8 mouse cellular contexts compared by ENCODE assay signal in genomic region chr9:107579023-107579900, GRCm38 (mm10). TPM values are rescaled to one million over a fixed set of nuclear protein-coding genes. Genes with fewer than 3 reads are reported as not detected.
DNase-seq lines count a peak whose midpoint lies in the region; ATAC-seq and TF ChIP-seq lines count a peak whose summit lies in the region.

No protein-coding gene starts in this region.

- ATAC-seq in midbrain, embryonic 16.5 days: no peak
- ATAC-seq in hindbrain, embryonic 12.5 days (ENCODE audit: low FRiP score): no peak
- ATAC-seq in stomach, embryonic 14.5 days (ENCODE audit: insufficient number of reproducible peaks, insufficient read depth, low FRiP score, low read depth): no peak

- H3K4me1 ChIP-seq in midbrain, embryonic 10.5 days: peaks cover 67% of the 10 kb centered on the region
- H3K4me1 ChIP-seq in midbrain, embryonic 16.5 days (ENCODE audit: control insufficient read depth, insufficient read depth, low read length): peaks cover 18% of the 10 kb centered on the region
- H3K4me1 ChIP-seq in hindbrain, embryonic 12.5 days: peaks cover 33% of the 10 kb centered on the region
- H3K4me1 ChIP-seq in stomach, embryonic 14.5 days (ENCODE audit: control insufficient read depth, insufficient read depth, low read length): peaks cover 23% of the 10 kb centered on the region

- H3K27ac ChIP-seq in gastrocnemius, adult 2 months: peak overlapping the region; percentile 97
- H3K27ac ChIP-seq in midbrain, embryonic 10.5 days (replicated peaks): 0 out of 2 replicates have a peak overlapping the region, but pooled peaks have one; percentile 34
- H3K27ac ChIP-seq in midbrain, embryonic 16.5 days (ENCODE audit: low read length): no peak overlapping the region
- H3K27ac ChIP-seq in hindbrain, embryonic 12.5 days: no peak overlapping the region
- H3K27ac ChIP-seq in stomach, embryonic 14.5 days (ENCODE audit: low read length): no peak overlapping the region; the same call in 1 of the 2 replicates

- WGBS in midbrain, embryonic 10.5 days: 94% methylated on average over 14 of the region's 14 CpGs
- WGBS in midbrain, embryonic 16.5 days: 96% methylated on average over 14 of the region's 14 CpGs
- WGBS in hindbrain, embryonic 12.5 days: 94% methylated on average over 14 of the region's 14 CpGs
- WGBS in stomach, embryonic 14.5 days: 92% methylated on average over 14 of the region's 14 CpGs

- H3K9ac ChIP-seq in midbrain, embryonic 16.5 days (ENCODE audit: low read depth, low read length): no peak overlapping the region
- H3K9ac ChIP-seq in hindbrain, embryonic 12.5 days: no peak overlapping the region
- no peak overlapping the region for H3K9ac ChIP-seq in stomach, embryonic 14.5 days (replicated peaks; ENCODE audit: low read depth, low read length)

- intact Hi-C loops in gastrocnemius, adult 2 months (cut with DNase I): no loop called here

- no peak for TF ChIP-seq CTCF in gastrocnemius, adult 2 months (IDR thresholded peaks at IDR 0.05)

- no peak overlapping the region for H3K4me2 ChIP-seq in midbrain, embryonic 16.5 days (ENCODE audit: low read length)
- H3K4me2 ChIP-seq in hindbrain, embryonic 12.5 days (replicated peaks): 0 out of 2 replicates have a peak overlapping the region, but pooled peaks have one; percentile 97
- H3K4me2 ChIP-seq in stomach, embryonic 14.5 days (replicated peaks; ENCODE audit: low read depth, low read length): peak overlapping the region; percentile 94; the same call in 1 of the 2 replicates

- DNase-seq in gastrocnemius, adult 2 months: no peak
- DNase-seq in gastrocnemius, postnatal 10 days: no peak
- DNase-seq in midbrain, embryonic 10.5 days (ENCODE audit: low spot score): no peak
- no peak for DNase-seq in frontal cortex, postnatal 25 days (ENCODE audit: low spot score in 2 of 2)
- no peak for DNase-seq in left cerebral cortex, adult 18-20 months (ENCODE audit: low spot score in 2 of 2)

- peak overlapping the region; percentile 82 for H3K4me3 ChIP-seq in gastrocnemius, adult 2 months
- H3K4me3 ChIP-seq in midbrain, embryonic 10.5 days: peak overlapping the region; percentile 66; the same call in 1 of the 2 replicates
- no peak overlapping the region for H3K4me3 ChIP-seq in midbrain, embryonic 16.5 days (ENCODE audit: low read depth, low read length)
- no peak overlapping the region for H3K4me3 ChIP-seq in hindbrain, embryonic 12.5 days
- H3K4me3 ChIP-seq in stomach, embryonic 14.5 days (ENCODE audit: low read depth, low read length): no peak overlapping the region

- no peaks in the 10 kb centered on the region for H3K9me3 ChIP-seq in midbrain, embryonic 10.5 days (replicated peaks)
- H3K9me3 ChIP-seq in midbrain, embryonic 16.5 days (replicated peaks; ENCODE audit: control insufficient read depth, low read length, poor library complexity, severe bottlenecking): no peaks in the 10 kb centered on the region
- H3K9me3 ChIP-seq in hindbrain, embryonic 12.5 days (replicated peaks): no peaks in the 10 kb centered on the region
- no peaks in the 10 kb centered on the region for H3K9me3 ChIP-seq in stomach, embryonic 14.5 days (ENCODE audit: control insufficient read depth, low read depth, low read length)

- peaks cover 30% of the 10 kb centered on the region for H3K36me3 ChIP-seq in midbrain, embryonic 10.5 days
- 0 out of 2 replicates have a peak, but pooled peaks cover 6% of the 10 kb centered on the region for H3K36me3 ChIP-seq in midbrain, embryonic 16.5 days (ENCODE audit: control insufficient read depth, insufficient read depth, low read length)
- H3K36me3 ChIP-seq in hindbrain, embryonic 12.5 days: peaks cover 14% of the 10 kb centered on the region
- no peaks in the 10 kb centered on the region; the same call in 1 of the 2 replicates for H3K36me3 ChIP-seq in stomach, embryonic 14.5 days (ENCODE audit: control insufficient read depth, insufficient read depth, low read length)

- no peaks in the 10 kb centered on the region for H3K27me3 ChIP-seq in midbrain, embryonic 10.5 days (ENCODE audit: low read depth, poor library complexity, severe bottlenecking)
- H3K27me3 ChIP-seq in midbrain, embryonic 16.5 days (ENCODE audit: control insufficient read depth, insufficient read depth, low read depth, low read length): no peaks in the 10 kb centered on the region
- H3K27me3 ChIP-seq in hindbrain, embryonic 12.5 days: no peaks in the 10 kb centered on the region
- H3K27me3 ChIP-seq in stomach, embryonic 14.5 days (ENCODE audit: control insufficient read depth, insufficient read depth, low read length): no peaks in the 10 kb centered on the region

RNA-seq across cellular contexts. Expression of gene Naa80, which starts 0.6 kb away (rescaled TPM):
- total RNA-seq in gastrocnemius, adult 2 months (2021): 10 to 100 TPM; 11.8 to 14.7 TPM
- 10 to 100 TPM; 12.1 to 15.7 TPM for total RNA-seq in gastrocnemius, postnatal 10 days (2021)
- 17.6 and 18.2 TPM in 2 replicates for polyA plus RNA-seq in midbrain, embryonic 10.5 days (2016; fragmentation: Nextera tagmentation; extraction: Ambion mirVana)
- polyA plus RNA-seq in midbrain, embryonic 16.5 days (2015; fragmentation: Nextera tagmentation; extraction: Ambion mirVana): 14.9 and 18.6 TPM in 2 replicates
- polyA plus RNA-seq in hindbrain, embryonic 12.5 days (2016; fragmentation: Nextera tagmentation; extraction: Ambion mirVana): 13.5 and 15.0 TPM in 2 replicates
- polyA plus RNA-seq in stomach, embryonic 14.5 days (2014; fragmentation: Nextera tagmentation; extraction: Ambion mirVana): 17.3 and 19.9 TPM in 2 replicates
- 10 to 100 TPM; 10.1 to 13.4 TPM for total RNA-seq in left cerebral cortex, adult 18-20 months (2021)

RNA-seq across cellular contexts. Expression of gene Hyal3, which starts 1.4 kb away (rescaled TPM):
- total RNA-seq in gastrocnemius, adult 2 months (2021): under 1 TPM; 0.22 to 0.33 TPM
- 1 to 10 TPM in 1 of 2 experiments, under 1 TPM in 1; 0.28 to 1.1 TPM for total RNA-seq in gastrocnemius, postnatal 10 days (2021)
- 0.62 and 0.96 TPM in 2 replicates for polyA plus RNA-seq in midbrain, embryonic 10.5 days (2016; fragmentation: Nextera tagmentation; extraction: Ambion mirVana)
- 2.0 and 2.4 TPM in 2 replicates for polyA plus RNA-seq in midbrain, embryonic 16.5 days (2015; fragmentation: Nextera tagmentation; extraction: Ambion mirVana)
- polyA plus RNA-seq in hindbrain, embryonic 12.5 days (2016; fragmentation: Nextera tagmentation; extraction: Ambion mirVana): 1.2 and 1.4 TPM in 2 replicates
- 1.0 and 1.4 TPM in 2 replicates for polyA plus RNA-seq in stomach, embryonic 14.5 days (2014; fragmentation: Nextera tagmentation; extraction: Ambion mirVana)
- total RNA-seq in left cerebral cortex, adult 18-20 months (2021): 1 to 10 TPM; 1.6 TPM

RNA-seq across cellular contexts. Expression of gene Hyal1, which starts 2.5 kb away (rescaled TPM):
- total RNA-seq in gastrocnemius, adult 2 months (2021): 1 to 10 TPM; 1.6 to 2.4 TPM
- total RNA-seq in gastrocnemius, postnatal 10 days (2021): 1 to 10 TPM; 2.5 to 5.0 TPM
- 6.8 and 9.3 TPM in 2 replicates for polyA plus RNA-seq in midbrain, embryonic 10.5 days (2016; fragmentation: Nextera tagmentation; extraction: Ambion mirVana)
- 7.2 TPM in 2 replicates for polyA plus RNA-seq in midbrain, embryonic 16.5 days (2015; fragmentation: Nextera tagmentation; extraction: Ambion mirVana)
- 8.1 and 9.6 TPM in 2 replicates for polyA plus RNA-seq in hindbrain, embryonic 12.5 days (2016; fragmentation: Nextera tagmentation; extraction: Ambion mirVana)
- 10.3 and 12.1 TPM in 2 replicates for polyA plus RNA-seq in stomach, embryonic 14.5 days (2014; fragmentation: Nextera tagmentation; extraction: Ambion mirVana)
- total RNA-seq in left cerebral cortex, adult 18-20 months (2021): 1 to 10 TPM; 6.3 to 7.2 TPM

RNA-seq across cellular contexts. Expression of gene Ifrd2, which starts 8.2 kb away (rescaled TPM):
- 10 to 100 TPM; 48.5 to 50.4 TPM for total RNA-seq in gastrocnemius, adult 2 months (2021)
- total RNA-seq in gastrocnemius, postnatal 10 days (2021): 10 to 100 TPM; 34.6 to 40.4 TPM
- 46.3 and 56.8 TPM in 2 replicates for polyA plus RNA-seq in midbrain, embryonic 10.5 days (2016; fragmentation: Nextera tagmentation; extraction: Ambion mirVana)
- 14.6 and 15.4 TPM in 2 replicates for polyA plus RNA-seq in midbrain, embryonic 16.5 days (2015; fragmentation: Nextera tagmentation; extraction: Ambion mirVana)
- polyA plus RNA-seq in hindbrain, embryonic 12.5 days (2016; fragmentation: Nextera tagmentation; extraction: Ambion mirVana): 19.5 and 21.9 TPM in 2 replicates
- 54.0 and 61.1 TPM in 2 replicates for polyA plus RNA-seq in stomach, embryonic 14.5 days (2014; fragmentation: Nextera tagmentation; extraction: Ambion mirVana)
- total RNA-seq in left cerebral cortex, adult 18-20 months (2021): 10 to 100 TPM; 11.3 to 11.9 TPM

RNA-seq across cellular contexts. Expression of gene Hyal2, which starts 11.5 kb away (rescaled TPM):
- 10 to 100 TPM; 11.3 to 19.9 TPM for total RNA-seq in gastrocnemius, adult 2 months (2021)
- total RNA-seq in gastrocnemius, postnatal 10 days (2021): 10 to 100 TPM; 14.4 to 27.5 TPM
- polyA plus RNA-seq in midbrain, embryonic 10.5 days (2016; fragmentation: Nextera tagmentation; extraction: Ambion mirVana): 143 and 150 TPM in 2 replicates
- 69.6 and 74.9 TPM in 2 replicates for polyA plus RNA-seq in midbrain, embryonic 16.5 days (2015; fragmentation: Nextera tagmentation; extraction: Ambion mirVana)
- polyA plus RNA-seq in hindbrain, embryonic 12.5 days (2016; fragmentation: Nextera tagmentation; extraction: Ambion mirVana): 105 and 109 TPM in 2 replicates
- polyA plus RNA-seq in stomach, embryonic 14.5 days (2014; fragmentation: Nextera tagmentation; extraction: Ambion mirVana): 119 and 127 TPM in 2 replicates
- total RNA-seq in left cerebral cortex, adult 18-20 months (2021): 10 to 100 TPM; 13.0 to 15.5 TPM

Comparison
In these comparisons a context has a peak if more than half of its experiments do, and no peak if none do; other contexts are left out.
1. H3K27ac ChIP-seq: peak in gastrocnemius, adult 2 months (single experiment) and midbrain, embryonic 10.5 days (single experiment); none in midbrain, embryonic 16.5 days (single experiment), hindbrain, embryonic 12.5 days (single experiment) and stomach, embryonic 14.5 days (single experiment).
2. H3K4me3 ChIP-seq: peak in gastrocnemius, adult 2 months (single experiment) and midbrain, embryonic 10.5 days (single experiment); none in midbrain, embryonic 16.5 days (single experiment), hindbrain, embryonic 12.5 days (single experiment) and stomach, embryonic 14.5 days (single experiment).